Mouse (Mus musculus) thymus, postnatal 25 days (tissue): ENCODE measurements at regions not wholly inside any gene's neighbourhood (a gene's known extent, or its start where the extent isn't known, plus 50 kb on each side); places are given as distances from the start of the nearest gene placed in this dataset.

Experiments used
- DNase-seq: peaks from one replicate; pipeline ENCODE4 v3.0.0; 2022

DNA sequence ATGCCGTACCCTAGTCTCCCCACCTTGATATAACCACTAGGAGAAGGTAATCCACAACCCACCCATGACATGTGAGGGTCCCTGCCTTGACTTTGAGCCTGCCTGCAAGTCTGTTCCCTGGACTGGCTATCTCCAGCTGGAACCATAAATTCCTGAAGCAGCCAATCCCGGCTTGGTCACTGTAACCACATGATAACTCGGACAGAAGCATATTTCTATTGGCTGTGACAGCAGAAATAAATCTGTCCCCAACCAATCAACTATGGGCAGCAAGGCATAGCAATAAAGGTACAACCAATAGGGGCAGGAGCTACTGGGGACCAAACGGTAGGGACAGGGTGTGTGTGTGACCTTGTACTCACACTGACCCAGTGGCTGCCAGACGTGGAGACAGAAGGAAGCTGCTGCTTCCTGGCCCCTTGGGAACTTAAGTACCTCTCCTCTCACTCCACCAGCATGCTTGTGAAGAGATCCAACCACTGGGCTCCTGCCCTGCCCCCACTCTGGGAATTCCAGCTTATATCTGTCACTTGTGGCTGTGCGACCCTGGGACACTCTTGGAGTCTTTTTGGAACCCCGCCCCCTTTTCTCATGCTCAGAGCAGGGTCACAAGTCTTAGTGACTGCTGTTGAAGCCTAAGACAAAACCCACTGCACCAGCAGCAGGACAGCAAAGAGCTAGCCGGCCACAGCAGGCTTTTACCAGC is 51.8 kb upstream of the Ttc34 start:
- no peak for DNase-seq

DNA sequence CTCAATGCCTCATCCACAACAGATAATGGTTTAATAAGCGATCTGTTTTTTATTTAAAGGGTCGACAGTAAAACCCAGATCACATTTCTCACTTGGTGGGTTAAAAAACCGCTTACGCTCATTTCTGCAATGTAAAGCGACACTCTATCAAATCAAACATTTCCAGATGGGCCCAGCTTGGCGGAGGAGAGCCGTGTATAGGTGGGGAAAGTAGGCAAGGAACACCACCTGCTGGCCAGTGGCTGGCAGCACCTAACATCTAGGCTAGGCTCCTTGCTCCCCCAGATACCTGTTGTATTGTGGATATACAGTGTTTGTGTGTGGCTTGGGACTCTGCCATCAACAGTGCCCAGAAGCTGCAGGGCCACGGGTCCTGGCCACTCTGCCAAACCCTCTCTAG is 50.1 kb upstream of the Ttc34 start:
- DNase-seq: no peak
